Mouse (Mus musculus) T-helper 17 cell (primary cell): ENCODE data around the gene Gm9125.
"Not testable (repeated sequence)": the region's sequence is repeated elsewhere in the genome, so short reads cannot be mapped to it uniquely, and the experiment has no call there.

Experiments used
- in situ Hi-C, 2 experiments: fragments of 300-600 bp; cut with MboI, MseI; formaldehyde crosslinking; loops; 1 replicate in 1 of 2; 2 replicates in 1 of 2; pipeline ENCODE4 v1.15.1; 2025; ENCODE audit warnings: high pct_unique_total_duplicates in 2 of 2

The Gm9125 gene

DNA sequence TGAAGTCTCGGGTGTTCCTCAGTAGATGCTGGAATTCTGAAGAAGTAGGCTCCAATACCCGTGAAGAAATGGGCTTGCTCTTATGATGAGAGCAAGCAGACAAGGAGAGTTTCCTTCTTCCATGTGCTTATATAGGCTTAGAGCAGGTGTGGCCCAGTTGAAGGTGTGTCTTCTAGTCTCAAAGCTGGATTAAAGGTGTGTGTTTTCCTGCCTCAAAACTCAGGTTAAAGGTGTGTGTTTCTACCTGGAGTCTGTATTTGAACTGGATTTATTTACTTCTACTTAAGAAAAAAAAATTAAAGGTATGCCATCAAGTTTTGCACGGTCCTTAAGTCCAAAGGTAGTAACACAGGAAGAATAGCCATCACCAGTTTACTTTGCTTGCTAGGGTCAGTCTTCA lies at the start of gene Gm9125:
Gm9125 (minus strand) TSS at position 101 of the 400 bp plus-strand sequence.
- in situ Hi-C loops, result not testable (repeated sequence)

DNA sequence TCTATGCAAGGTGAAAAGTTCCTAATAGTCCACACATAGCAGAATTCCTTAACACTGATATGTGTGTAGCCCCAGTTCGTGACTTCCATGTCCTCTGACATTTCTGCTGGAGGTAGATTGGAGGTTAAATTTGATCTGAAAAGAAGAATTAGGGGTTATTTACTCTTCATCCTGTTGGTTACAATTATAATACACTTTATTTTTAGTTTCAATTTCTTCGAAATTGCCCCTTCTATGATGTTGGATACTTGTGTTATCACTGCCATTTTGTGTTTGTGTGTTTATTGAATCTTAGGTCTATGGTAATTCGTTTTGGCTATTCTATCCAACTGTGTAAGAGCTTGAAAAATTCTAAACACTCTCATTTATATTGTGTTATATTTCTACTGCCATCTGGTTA lies 17.9 kb upstream of the Gm9125 start, which contains the start of gene Gm10697:
Gm10697 (minus strand) TSS at position 101 of the 400 bp plus-strand sequence.
- in situ Hi-C loops, result loop anchor here in 1 of 2 experiments (5.0 kb wide), 1 partner anchor 370 kb away; no protein-coding TSS in a partner anchor

DNA sequence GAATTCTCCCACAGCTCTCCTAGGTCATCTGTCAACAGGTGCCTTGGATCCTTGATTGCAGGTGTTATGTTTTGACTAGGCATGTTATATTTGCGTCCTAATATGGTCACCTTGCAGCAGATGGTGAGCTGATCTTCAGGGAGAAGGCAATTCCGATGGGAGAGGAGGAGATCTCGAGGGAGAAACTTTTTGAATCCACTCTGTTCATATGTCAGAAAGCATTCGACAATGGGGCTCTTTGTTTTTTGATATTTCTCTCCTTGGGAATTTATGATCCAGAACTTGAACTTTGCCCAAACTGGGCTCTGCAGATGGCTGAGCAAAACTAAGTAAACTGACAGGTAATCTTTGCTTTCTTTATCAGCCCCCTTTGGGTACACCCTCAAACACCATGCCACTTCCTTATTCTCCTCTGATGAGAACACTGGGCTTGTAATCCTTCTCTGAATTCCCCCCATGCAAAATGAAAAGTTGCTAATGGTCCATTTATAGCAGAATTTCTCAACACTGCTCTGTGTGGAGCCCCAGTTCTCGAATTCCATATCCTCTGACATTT lies 5.0 kb downstream of the Gm9125 start:
- in situ Hi-C loops, result loop anchor here in 1 of 2 experiments (5.0 kb wide), 1 partner anchor 377 kb away; no protein-coding TSS in a partner anchor

DNA sequence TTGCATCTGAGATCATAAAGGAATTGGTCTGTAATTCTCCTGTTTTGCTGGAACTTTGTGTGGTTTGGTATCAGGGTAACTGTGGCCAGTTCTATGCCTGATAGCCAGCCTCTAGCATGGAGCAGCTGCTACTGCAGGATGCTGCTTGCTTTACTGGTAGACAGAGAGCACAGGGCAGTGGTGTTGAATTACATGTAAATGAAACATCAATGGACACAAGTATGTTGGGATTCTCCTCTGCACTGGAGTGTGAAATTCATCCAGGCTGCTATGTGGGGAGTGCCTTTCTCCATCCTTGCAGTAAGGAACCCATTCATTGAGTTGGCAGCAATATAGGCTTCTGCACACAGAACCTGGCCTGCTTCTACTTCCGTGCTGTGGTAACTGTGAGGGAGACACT lies 16.4 kb downstream of the Gm9125 start:
- in situ Hi-C loops, result loop anchor here (5.0 kb wide), 1 partner anchor 291 kb away; no protein-coding TSS in a partner anchor

DNA sequence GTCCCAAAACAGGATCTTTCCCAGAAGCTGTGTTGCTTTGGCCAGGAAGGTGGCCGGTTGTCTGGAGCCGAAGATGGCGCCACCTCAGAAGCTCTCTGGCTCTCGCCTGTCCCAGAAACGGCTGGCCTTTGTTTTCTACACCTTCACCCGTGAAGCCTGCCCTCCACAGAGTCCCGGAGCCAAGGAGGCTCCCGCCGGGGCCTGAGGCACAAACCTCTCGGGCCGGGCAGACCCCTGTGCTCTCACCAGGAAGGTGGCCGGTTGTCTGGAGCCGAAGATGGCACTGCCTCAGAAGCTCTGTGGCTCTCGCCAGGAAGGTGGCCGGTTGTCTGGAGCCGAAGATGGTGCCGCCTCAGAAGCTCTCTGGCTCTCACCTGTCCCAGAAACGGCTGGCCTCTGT lies 20.3 kb downstream of the Gm9125 start:
- in situ Hi-C loops, result not testable (repeated sequence)
